Mouse (Mus musculus) urinary bladder, postnatal 10 days (tissue): ENCODE data around the gene Cd300lf.

ENCODE experiments used
- DNase-seq: peaks from one replicate; pipeline ENCODE4 v3.0.0; 2022; ENCODE audit warnings: low spot score

The Cd300lf gene

GRCm38 (mm10) chr11:115104769-115105563 is 28.8 kb downstream of the Cd300lf start:
- DNase-seq: no peak

GRCm38 (mm10) chr11:115103470-115104413 is 30.1 kb downstream of the Cd300lf start:
- DNase-seq: no peak

- no peak for DNase-seq
Observed at GRCm38 (mm10) chr11:115102116-115102515, 31.7 kb downstream of the Cd300lf start.

GRCm38 (mm10) chr11:115101615-115102051 is 32.2 kb downstream of the Cd300lf start:
- DNase-seq: no peak

GRCm38 (mm10) chr11:115100741-115101140 is 33.1 kb downstream of the Cd300lf start:
- DNase-seq: no peak

GRCm38 (mm10) chr11:115100032-115100621 is 33.7 kb downstream of the Cd300lf start:
- no peak for DNase-seq

- no peak for DNase-seq
Observed at GRCm38 (mm10) chr11:115099241-115099840, 34.5 kb downstream of the Cd300lf start.

DNA sequence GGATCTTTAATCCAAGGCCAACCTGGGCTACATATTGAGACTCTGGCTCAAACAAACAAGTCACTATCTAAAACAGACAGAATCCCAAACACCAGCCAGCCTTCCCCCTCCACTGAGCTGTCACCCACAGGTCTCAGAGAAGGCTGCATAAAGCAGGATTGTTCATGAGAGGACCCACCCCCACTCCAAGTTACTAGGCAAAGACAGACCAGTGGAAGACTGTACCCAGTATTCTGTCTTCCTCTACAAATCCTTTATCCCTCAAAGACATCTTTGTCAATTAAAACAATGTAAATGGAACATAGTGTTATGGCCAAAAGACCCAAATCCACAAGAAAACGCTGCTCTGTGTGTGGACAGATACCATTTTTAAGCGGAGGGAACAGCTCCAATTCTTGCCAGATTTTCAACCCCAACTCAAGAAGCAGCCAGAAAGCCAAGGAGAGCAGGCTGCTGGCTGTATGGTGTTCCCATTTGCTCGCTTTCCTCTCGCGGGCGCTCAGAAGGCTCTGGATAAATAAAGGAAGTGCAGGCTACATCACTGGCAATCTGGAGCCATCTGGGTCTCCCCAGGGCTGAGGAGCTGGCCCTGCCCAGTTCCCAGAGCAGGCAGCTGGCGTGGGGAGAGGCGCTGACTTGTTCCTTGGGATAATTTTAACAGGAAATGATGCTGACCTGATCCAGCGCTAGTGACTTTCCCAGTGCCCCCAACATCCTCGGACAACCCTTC is 35.4 kb downstream of the Cd300lf start:
- DNase-seq: no peak

- DNase-seq: no peak
Observed at GRCm38 (mm10) chr11:115092140-115092539, 41.7 kb downstream of the Cd300lf start.

DNA sequence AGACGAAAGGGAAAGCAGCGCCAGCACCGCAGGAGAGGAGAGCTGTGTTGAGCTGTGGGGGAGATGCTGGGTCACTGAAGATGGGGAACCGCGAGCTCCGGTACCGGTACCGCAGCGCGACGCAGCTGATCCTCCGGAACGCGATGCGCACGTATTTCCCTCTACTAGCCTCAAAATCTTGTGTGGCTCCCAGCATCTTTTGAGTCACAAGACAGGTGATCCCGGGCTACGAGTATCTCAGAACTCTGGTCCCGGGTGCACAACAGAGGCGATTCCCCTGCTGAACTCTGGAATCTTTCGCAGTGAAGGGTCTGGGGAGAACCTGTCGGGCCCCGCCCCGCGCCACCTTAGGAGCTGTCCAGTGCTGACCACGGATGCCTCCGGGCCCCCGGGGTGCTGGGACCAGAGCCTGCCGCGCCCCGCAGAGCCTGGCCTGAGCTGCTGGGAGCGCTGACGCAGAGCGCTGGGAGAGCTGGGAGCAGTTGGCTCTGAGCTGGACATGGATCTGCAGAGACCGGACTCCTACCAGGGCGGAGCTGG is 42.4 kb downstream of the Cd300lf start, which contains the start of gene Rab37:
Gene Rab37, plus strand, starts transcription at position 70 of the 540 bp plus-strand sequence.
- no peak for DNase-seq

- no peak for DNase-seq
Observed at GRCm38 (mm10) chr11:115089853-115090252, 43.9 kb downstream of the Cd300lf start.

DNA sequence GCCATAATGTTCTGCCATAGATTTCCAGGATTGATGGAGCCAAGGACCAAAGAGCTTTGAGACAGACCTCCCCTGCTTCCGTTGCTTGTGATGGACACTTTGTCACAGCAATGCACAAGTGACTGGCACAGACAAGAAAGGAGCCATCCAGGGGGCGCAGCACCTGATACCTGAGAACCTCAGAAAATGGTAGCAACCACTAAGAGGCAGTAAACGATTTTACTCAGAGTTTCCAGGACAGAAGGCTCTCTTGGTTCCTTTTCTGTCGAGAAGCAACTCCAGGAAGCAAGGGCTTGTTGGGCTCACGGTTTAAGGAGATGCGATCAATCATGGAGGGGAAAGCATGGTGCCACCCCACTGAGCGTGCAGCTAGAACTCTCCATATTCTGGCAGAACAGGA is 47.6 kb downstream of the Cd300lf start:
- no peak for DNase-seq

DNA sequence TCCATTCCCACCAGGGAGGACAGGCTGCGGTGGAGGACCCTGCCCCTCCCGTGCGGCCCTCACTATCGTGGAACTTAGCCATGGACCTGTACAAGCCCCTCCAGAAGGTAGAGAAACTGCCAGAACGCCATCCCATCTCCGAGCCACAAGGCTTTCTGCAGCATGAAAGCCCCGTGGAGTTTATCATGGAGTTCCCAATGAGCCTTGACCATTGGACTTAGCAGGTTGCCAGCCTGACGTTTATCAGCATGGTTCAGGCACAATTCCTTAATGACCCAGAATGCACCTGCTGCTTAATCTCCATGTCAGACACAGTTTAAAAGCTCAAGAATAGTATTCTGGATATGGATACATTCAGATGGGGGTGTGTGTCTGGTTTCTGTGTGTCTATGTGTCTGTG is 48.7 kb downstream of the Cd300lf start:
- DNase-seq: no peak

DNA sequence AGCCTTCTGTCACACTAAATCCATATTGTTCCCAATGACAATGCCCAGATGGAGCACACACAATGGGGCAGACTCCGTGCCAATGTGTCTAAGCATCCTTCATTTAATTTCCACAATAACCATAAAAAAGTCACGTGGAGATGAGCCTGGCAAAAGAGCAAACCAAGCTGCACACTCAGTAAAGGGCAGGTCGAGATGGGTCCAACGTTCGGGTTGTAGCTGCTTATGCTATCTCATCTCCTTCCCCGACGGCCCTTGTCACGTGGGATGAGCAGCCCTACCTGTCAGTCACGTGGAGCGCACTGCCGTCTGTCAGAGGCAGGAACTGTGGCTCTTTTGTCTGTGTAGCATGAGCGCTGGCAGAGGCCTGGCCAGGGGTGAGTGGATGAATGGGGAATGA is 49.2 kb downstream of the Cd300lf start:
- no peak for DNase-seq

DNA sequence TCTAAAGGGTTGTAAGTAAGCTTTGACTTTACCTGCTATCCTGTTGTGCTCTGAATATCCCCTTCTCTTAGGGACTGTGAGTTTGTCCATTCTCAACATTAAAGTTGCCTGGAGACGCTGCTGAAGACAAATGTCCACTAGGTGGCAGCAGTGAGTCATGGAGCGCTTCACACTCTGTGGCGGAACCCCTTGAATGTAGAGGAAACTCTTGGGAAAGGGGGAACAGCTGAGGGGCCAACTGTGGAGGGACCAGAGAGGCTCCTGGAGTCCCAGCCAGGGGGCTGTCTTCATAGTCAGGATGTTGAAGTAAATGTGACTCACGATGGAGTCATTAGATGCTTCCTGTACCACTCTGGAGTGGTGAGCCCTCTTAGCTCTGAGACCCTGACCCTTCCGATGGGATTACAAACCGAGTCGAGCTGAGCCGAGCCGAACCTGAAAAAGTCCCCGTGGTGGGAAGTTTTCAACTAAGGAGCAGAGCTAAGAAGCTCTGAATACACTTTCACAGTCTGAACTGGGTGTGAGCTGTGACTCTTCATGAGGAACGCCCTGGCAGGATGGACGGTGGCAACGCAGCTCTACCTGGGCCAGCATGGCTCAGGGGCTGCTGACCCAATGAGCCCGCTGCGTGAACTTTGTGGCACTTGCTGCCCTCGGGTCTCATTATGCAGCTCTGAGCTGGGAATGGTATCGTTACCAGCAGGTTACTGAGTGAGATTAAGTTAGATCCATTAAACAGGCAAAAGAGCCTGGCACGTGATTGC is 50.2 kb downstream of the Cd300lf start:
- DNase-seq: no peak

GRCm38 (mm10) chr11:115082196-115082595 is 51.6 kb downstream of the Cd300lf start:
- DNase-seq: no peak

DNA sequence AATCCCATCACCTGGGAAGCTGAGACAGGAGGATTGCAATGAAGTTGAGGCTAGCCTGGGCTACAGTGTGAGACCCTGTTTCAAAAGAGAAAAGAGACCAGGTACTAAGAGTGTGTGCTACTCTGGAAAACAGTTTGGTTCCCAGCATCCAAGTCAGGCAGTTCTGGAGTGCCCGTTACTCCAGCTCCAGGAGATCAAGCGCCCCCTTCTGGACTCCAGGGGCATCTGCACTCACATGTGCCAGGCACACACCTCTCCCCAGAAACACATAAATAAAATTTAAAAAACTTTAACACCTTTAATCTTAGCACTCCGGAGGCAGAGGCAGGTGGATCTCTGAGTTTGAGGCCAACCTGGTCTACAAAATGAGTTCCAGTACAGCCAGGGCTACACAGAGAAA is 52.4 kb downstream of the Cd300lf start:
- DNase-seq: no peak

- no peak for DNase-seq
Observed at GRCm38 (mm10) chr11:115080886-115081285, 52.9 kb downstream of the Cd300lf start.

GRCm38 (mm10) chr11:115078680-115079079 is 55.1 kb downstream of the Cd300lf start:
- no peak for DNase-seq

- no peak for DNase-seq
Observed at GRCm38 (mm10) chr11:115077436-115077835, 56.4 kb downstream of the Cd300lf start.
